Mouse (Mus musculus) ovary, postnatal 14 days (tissue): ENCODE results near the gene Reg4.

Experiments used
- DNase-seq: peaks from one replicate; pipeline ENCODE4 v3.0.0; 2022; ENCODE audit warnings: low spot score

Gene Reg4

DNA sequence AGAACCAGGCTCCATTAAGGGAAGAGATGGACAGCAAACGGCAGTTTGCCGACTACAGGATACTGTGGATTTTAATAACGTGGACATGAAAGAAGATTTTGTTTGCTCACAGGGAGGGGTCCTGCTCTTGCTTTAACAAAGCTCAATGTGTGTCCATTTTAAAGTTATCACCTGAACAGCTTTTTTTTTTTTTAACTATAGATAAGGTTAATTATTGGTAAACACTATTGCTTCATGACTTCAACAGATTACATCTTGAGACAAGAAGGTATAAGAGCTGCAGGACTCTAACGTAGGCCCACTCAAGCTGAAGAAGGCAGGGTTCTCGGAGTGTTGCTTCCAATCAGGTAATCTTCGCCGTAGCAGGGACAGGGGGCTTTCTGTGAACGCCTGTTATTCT, at the start of gene Reg4:
Reg4 (plus strand) TSS at position 301 of the 400 bp plus-strand sequence.
- DNase-seq, result no peak

DNA sequence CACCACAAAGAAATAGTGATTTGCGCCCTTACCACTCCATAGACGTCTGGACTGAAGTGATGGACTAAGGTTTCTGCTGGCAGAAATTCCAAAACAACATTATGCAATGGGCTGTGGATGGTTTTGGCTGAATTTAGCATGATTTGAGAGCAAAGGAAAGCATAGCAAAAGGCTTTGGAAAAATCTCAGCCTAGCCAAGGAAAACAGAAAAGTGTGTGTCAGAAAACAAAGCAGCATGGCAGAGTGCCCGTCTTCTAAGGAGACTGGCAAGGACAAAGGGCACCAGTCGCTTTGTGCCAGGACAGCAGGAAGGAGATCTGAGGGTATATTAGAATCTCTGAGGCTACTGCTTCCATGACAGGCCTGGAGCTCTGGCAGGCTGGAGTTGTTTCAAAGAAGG, 43.6 kb upstream of the Reg4 start:
- DNase-seq, result no peak

DNA sequence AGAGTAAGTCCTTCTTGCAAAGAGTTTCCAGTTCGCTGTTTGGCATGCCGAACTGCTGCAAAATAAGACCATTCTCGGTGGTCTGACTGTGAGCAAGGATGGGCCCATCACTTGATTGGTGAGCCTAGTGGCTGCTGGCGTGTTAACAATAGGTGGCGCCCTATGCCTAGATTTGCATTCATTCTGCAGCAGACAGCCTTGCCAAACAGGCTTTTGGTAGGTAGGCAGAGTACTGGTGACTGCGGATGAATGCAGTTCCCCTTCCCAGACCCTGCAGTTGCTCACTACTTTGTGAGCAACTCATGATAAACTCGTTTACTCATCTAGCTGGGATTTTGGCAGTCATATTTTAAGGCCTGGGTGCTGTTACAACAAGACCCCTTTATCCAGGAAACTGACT, 41.2 kb upstream of the Reg4 start:
- peak; percentile 41 for DNase-seq

DNA sequence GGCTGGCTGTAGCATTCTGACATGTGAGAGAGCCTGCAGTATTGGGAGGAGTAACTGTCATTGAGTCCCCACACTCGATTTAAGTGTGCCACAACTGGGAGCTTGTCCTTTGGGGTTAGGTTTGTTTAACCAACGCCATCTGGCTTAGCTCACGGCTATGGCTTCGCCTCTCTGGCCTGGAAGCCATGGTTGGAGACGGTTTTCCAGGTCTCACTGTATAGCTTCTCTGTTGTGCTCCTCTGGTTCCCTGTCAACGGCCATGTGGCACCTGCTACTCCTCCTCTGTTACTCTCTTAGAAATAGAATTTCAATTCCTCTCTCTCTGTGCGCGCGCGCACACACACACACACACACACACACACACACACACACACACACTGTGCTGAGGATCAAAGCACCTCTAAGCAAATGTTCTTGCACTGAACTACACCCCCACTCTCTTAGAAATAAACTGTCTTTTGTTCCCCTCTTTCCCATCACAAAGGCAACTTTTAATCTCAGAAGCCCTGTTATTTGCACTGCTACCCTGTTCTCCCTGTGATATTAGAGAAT, 36.7 kb upstream of the Reg4 start:
- DNase-seq, result no peak

DNA sequence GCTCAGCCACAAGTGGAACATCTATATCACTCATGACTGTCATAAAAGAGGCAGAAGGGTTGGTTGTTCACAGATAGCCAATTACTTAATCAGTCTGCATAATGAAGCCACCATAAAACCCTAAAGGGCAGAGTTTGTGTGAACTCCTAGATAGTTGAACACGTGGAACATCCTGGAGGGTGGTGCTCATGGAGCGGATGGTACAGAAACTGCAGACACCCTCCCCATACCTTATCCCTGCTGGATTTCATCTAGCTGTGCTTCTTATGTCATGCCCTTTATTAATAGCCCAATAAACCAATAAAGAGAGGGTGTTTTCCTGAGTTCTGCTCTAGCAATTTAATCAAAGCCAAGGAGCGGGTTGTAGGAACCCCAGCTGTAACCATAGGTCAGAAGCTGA, 34.2 kb upstream of the Reg4 start:
- DNase-seq, result no peak

DNA sequence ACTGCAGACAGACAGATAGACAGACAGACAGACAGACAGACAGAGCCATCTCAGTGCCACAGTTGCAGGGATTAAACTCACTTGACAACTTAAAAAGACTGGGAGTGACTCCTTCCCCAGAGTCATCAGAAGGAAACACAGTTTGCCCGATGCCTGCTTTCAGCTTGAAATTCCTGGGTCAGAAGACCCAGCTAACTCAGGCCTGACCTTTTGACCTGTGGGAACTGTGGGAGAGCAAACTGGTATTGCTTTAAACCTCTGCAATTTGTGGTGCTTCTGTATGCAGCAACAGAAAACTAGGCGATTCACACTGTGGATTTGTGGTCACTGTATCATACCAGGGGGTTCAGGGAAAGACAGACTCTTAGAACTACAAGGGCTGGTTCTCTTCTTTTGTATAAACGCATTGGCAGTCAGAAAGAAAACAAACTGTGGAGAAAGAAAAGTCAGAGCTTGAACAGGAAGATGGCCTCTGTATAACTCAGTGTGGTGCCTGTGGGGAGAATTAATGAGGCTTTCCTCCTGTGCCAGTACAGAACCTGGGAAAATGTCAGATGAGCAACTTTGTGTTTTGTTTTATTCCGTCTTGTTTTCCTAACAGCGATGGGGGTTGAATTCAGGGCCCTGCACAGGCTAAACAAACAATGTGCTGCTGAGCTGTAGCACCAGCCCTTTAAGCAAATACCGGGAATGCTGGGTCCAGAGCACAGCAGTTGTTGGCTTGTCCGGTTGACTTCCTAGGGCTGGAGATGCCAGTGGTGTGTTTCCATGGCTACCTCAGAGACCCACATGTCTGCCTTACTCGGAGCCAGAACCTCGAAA, 24.0 kb upstream of the Reg4 start:
- DNase-seq, result no peak

DNA sequence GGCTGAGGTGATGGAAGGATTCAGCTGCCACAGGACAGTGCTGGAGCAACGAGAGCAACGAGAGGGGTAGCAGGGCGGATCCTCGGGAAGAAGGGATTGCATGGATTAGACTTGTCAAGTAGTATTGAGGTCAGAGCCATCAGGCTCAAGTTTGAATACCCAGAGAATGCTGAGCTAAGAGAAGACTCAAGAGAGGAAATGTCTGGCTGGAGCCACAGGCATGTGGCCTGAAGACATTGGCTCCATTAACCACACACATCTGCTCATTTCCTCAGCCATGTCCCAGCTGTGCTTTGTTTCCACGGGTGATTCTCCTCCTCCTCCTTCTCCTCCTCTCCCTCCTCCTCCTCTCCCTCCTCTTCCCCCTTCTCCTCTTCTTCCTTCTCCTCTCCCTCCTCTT, 22.2 kb upstream of the Reg4 start:
- no peak for DNase-seq

DNA sequence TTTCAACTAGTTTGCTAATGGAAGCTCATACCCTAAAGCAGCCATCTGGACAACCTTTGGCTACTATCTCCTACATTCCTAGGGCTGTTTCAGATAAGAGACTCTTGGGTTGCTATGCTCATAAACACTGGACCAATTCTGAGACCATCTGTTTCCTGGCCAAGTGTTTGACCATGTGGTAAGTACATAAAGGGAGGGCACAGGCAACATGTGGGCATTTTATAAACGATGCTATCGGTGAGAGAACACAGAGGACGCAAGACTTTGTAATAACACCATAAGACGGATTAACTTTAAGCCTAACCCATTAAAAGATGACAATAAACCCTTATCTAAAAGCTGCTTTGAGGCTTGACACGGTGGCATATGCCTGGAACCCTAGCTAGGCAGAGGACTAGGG, 18.7 kb upstream of the Reg4 start:
- no peak for DNase-seq

DNA sequence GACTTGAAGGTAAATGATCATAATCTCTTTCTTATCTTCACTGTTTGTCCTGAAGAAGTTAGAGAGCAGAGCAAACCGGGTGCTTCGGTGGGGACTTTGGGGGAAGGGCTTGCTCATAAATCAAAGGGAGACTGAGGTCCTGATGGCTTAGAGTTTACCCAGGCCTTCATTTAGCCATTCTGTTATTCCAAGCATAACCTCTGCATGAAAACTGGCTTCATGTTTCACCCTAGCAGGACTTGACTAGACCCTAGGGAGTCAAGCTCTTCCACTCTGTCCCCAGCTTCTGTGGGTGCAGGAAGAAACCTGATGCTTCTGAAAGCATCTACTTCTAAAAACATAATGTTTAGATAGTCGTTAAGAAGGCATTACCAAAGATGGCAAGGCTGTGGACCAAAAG, 15.0 kb upstream of the Reg4 start:
- no peak for DNase-seq

DNA sequence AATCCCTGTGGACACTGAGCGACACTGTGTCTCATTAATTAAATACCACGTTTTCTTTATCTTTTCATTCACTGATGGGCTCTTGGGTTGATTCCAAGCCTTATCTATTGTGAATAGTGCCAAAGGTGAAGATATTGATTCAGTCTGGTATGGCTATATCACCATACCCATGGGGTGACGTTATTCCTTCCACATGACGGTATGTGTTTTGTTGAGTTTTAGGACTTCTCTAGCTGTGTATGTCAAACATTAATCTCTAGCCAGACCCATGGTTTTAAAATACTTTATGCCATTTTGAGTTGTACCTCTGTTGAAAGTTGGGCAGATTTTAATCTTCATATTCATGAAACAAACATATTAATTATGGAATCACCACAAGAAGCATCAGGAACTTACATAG, 12.8 kb upstream of the Reg4 start:
- DNase-seq, result no peak

DNA sequence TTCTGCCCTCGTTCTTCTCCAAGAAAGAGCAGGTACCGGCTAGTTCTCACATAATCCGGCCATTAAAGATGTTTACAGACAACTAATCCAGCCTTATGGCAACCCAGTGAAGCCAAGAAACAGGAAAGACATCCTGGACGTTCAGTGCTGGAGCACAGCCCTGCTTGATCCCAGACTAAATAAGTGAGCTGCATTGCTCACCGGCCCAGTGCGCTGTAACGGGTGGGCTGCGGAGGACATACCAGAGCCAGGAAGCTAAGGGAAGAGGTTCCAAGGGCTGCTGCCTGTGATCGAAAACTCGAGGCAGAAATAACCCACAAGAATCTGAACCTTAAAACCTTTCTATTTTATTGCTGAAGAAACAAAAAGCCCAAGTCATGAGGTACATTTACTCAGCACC, 11.1 kb upstream of the Reg4 start:
- DNase-seq, result no peak

DNA sequence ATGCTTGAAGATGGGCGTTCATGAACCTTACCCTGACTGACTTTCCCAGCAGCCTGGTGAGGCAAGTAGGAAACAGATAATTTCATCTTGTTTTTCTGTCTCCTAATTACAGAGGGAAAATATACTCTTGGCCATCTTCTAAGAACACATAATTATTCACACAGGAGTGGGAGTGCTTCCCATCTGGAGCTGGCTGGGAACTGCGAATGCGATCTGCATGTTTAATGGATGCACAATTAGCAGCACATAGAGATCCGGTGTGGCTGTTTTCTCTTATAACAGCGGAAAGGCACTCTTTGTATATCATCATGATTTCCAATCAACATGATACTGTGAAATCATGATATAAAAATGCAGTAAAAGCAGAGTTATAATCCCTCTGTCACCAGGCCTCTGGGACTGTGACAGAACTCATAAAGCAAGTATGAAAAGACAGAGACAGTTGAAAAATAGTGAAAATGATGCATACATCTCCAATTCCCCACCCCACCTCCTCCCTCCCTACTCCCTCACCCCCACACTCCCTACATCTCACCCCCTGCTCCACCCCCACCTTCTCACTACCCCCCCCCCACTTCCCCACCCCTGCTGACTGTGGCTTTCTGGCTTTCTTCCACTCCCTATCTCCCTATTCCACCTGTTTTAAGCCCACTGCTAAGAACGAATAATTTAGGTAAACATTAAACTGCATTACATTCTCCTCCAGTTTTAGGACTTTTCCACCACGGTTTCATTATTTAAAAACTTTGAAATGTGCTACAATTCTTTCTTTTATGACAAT, 10.5 kb upstream of the Reg4 start:
- no peak for DNase-seq

DNA sequence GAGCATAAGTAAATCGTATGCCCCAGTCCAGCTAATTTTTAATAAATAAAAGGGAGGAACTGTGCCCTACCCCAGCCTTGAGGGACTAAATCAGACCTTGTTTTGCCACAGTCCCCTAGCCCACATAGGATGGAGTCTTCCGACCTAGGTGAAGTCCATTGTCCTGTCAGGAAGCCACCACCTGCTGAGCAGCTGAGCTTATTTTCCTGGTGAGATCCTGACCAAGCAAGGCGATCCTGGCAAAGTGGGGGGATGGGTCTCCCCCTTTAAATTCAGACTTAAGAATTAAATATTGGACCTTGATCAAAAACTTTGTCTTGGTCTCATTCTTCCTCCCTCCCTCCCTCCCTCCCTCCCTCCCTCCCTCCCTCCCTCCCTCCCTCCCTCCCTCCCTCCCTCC, 5.7 kb upstream of the Reg4 start:
- no peak for DNase-seq

DNA sequence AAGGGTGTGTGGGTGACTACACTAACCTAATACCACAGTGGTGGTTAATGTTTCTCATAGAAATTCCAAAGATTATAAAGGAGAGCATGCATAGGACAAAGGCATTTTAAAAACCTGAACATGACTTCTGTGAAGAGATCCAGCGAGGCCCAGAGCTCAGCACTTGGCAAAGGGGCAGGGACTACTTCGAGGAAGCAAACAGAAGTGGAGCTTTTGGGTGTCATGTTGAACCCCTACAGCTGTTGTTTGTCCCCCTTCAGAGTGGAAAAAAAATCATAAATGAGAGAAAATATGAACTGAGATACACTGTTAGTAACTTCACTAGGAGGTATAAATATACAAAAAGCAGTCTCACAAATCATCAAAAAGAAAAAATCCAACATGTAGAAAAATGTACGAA, 1.3 kb downstream of the Reg4 start:
- DNase-seq, result no peak

DNA sequence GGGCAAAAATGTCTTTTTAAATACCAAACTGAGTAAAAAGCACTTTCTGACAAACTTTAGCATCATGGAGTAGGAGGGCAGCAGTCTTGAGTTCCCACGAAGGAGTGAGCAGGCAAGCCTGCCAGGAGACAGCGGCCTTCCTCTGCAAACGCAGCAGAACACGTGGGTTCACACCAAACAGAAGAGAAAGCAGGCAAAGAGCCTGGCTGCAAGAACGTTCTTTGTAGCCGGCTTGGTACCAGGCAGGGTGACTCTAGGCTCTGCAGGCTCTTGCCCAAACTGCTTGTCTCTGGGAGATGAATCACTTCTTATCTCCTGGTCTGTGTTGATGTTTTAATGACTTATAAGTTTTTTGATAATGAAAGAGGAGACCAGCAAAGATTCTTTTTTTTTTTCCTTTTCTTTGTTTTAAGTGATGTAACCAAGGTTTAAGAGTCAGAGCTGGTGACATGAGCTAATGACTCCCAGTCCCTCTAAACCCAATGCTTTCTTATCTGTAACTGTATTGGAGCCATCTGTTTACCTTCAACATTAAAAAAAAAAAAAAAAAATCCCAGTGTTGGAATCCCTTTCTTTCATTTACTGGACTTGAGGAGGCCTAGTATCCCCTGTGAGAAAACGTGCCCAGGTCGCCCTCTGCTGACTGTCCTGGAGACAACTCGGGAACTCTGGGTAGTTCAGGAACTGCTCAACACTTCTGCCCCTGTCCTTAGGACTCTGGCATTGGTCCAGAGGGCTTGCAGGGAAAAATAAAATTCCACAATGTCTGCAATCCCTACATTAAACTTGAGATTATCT, 2.0 kb downstream of the Reg4 start:
- DNase-seq, result peak; percentile 57

DNA sequence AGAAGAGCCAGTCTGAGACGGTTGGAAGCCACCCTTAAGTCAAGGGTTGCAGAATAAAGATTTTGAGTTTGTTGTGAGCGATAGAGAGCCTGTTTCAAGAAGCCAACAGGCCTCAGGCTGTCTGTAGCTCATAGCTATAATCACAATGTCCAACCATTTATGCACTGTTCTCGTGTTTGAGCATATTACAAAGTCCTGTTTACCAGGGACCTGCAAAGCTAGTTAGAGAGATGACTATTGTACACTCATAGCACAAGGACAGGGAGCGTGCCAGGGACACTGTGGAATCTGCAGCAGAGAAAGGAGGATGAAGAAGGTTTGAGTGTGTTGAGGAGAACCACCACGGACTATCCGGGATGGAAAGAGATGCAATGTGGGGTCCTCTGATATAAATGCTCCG, 3.0 kb downstream of the Reg4 start:
- no peak for DNase-seq

DNA sequence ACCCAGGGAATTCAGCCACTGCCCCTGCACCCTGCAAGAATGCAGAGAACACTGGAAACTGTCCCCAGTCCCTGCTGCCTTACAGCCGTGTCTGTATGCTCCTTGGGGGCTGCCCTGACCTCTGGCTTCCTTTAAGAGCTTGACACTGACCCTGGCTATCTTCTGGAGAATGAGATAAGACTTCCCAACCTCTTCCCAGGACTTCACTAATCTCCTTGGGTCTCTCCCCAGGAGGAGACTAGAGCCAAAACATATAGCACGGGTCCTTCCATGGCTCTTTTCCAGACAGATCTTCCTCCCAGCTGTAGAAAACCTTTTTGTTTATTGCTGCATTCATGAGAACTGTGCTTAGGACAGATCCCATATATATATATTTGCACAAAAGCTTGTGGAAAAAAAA, 3.8 kb downstream of the Reg4 start:
- DNase-seq, result no peak

DNA sequence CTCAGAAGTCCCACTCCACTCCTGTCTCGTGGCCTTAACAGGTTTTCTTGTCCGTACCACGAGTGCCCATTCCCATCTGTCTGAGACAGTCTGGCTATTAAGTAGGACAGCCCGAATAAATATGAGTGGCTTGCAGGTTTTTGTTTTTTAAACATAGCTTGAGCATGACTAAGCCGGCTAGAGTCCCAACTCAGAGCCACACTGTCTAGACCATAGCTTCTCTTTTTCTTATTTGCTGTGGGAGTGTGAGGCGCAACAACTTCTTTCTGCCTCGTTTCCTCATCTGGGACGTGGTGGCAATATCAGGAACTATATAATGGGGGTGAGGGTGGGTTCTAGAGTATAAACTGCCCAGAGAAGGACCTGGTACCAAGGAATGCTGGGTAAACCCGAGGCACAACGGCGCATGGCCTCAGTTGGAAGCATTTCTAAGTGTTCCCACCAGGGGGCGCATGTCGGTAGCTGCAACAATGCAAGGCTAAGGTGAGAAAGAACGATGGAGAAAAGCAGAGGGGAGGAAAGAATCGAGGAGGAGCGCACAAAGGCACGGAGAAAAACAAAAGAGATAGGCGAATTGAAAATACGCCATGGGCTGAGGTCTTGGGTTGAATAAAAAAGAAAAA, 5.1 kb downstream of the Reg4 start:
- peak; percentile 75 for DNase-seq

DNA sequence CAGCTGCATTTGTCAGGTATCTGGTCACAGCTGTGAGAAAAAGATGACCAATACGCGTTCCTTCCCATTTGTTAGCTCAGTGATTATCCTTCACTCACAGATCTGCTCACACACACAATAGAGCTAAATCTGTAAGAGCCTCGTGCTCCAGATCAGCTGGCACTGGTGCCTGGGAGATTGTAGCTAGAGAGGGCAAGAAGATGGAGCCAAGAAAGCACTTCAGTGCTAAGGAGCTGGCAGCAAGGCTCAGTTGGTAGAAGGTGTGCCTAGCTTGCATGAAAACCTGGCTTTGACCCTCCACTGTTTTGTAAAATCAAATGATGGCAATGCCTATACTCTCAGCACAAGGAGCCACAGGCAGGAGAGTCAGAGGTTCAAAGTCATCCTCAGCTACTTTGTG, 5.8 kb downstream of the Reg4 start:
- no peak for DNase-seq

DNA sequence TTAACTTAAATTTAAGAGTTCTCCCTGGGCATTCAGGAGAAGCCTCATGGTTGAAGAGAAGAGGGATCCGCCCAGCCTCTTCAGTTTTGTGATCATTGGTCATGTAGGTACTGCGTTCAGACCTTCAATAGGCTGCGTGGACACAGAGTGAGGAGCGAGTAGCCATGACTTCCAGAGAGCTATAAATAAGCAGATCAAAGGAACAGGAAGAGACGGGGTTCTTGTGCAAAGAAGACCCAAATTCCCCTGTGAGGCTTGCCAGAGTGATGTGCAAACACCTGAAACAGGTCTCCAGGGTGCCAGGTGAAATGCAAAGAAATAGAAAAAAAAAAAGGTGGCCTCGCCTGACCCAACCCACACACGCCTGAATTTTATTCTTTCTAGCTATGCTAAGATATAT, 8.0 kb downstream of the Reg4 start:
- DNase-seq, result no peak

DNA sequence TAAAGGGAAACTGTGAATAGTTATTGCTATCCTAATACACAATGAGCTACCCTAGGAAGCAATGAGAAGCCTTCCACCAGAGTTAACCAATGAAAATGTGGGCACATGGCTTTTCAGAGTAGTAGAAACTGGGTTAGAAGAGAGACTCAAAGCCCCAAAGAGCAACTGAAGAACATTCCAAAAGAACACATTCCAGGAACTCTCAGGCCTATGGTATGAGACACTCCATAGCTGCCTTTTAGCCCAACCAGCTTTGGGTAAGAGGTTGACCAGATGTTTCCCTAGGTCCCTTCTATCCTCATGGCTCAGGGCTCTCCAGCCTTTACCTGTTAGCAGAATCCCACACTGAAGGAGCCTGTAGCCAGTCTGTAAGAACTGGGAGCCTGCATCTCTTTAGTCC, 11.5 kb downstream of the Reg4 start:
- no peak for DNase-seq

DNA sequence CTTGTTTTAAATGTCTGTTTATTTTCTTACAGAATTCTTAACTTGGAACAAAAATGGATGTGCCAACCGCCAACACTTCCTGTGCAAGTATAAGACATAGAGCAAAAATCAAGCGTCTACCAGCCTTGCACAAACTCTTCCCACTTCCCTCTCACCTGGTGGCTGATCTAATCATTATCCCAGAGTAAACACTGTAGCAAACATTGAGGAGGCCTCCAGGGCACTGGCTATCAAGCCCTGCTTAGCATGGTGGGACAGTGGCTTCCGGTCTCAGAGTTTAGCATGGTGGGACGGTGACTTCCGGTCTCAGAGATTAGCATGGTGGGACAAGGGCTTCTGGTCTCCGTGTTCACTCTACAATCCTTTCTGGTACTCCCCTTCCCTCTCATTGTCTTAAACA, 14.3 kb downstream of the Reg4 start:
- DNase-seq, result no peak
